Mouse (Mus musculus) olfactory bulb, adult 2 months (tissue): ENCODE results near the gene Phf12.

Experiments
- CTCF ChIP-seq: fragments of 200-500 bp; IDR thresholded peaks from 2 replicates; pipeline ENCODE4 v1.5.1; 2012; ENCODE audit warnings: low read depth, mild to moderate bottlenecking, low read length, moderate library complexity; ENCODE audit not compliant: insufficient read depth
- POLR2A ChIP-seq: fragments of 200-500 bp; IDR thresholded peaks from 2 replicates; pipeline ENCODE4 v1.6.1; 2012; ENCODE audit warnings: mild to moderate bottlenecking, low read depth, low read length, moderate library complexity; ENCODE audit not compliant: insufficient read depth

DNA sequence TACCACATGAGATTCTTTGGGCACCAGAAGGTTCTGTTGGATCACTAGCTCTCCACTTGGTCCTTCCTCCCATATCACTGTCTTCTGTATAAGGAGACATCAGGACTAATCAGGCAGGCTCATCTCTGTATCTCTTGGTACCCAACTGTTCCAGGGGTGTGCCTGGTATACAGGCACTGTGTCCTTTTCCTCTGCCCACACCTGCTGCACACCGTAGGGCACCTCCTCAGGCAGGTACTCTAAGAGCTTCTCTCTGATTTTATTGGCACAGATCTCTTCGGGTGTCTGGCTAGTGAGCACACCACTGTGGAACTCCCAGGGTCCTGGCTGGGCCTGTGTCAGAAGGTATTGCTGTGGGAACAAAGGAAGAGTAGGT is 91.7 kb downstream of the Phf12 start:
- TF ChIP-seq CTCF (no peak), POLR2A (no peak)
